Mouse (Mus musculus): Measurements from ENCODE around the gene Gas6. TPM values are rescaled to one million over a fixed set of nuclear protein-coding genes. Genes with fewer than 3 reads are reported as not detected.

Gas6 gene
- polyA plus RNA-seq, 1 experiment from 2014 or later, result 67.4 TPM

DNA sequence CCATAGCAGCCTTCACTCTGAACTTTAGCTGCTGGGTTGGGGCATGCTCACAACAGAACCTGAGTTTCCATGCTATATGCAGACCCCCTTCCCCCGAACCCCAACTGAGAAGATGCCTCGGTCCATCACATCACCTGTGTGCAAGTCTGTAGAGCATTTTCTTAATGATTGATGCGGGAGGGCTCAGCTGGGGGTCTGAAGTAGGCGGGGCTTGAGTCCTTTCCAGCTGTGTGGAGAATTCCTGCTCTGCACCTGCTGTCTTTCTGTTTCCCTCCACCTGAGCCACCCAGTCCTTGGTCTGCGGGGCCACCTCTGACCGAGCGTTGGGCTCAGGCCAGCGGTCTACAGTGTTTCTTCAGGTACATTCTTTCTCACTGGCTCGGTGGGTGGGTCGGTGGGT, 59.4 kb downstream of the Gas6 start, which contains the start of gene Tmem255b:
Tmem255b (plus strand) TSS at position 301 of the 400 bp plus-strand sequence.
- Histone ChIP-seq H3K4me1 (ENCODE audit: control insufficient read depth, insufficient read depth, low read depth, low read length) (peaks cover 8% of the 10 kb centered on the region), H3K36me3 (ENCODE audit: control insufficient read depth, insufficient read depth, low read length) (no peaks in the 10 kb centered on the region), H3K9me3 (ENCODE audit: control insufficient read depth, low read length) (no peaks in the 10 kb centered on the region), H3K27ac (ENCODE audit: low read depth, low read length) (no peak within 1 kb of the TSS), H3K27me3 (replicated peaks; ENCODE audit: control insufficient read depth, insufficient read depth, low read length) (peaks cover 13% of the 10 kb centered on the region; the same call in 1 of the 2 replicates), H3K4me2 (ENCODE audit: low read length) (peak within 1 kb of the TSS; percentile 39), H3K4me3 (ENCODE audit: low read length) (peak within 1 kb of the TSS; percentile 11; the same call in 1 of the 2 replicates), H3K9ac (ENCODE audit: low read depth, low read length) (no peak within 1 kb of the TSS; the same call in 1 of the 2 replicates)
- no peak for ATAC-seq
- 20% methylated on average over 10 of the region's 10 CpGs for WGBS

DNA sequence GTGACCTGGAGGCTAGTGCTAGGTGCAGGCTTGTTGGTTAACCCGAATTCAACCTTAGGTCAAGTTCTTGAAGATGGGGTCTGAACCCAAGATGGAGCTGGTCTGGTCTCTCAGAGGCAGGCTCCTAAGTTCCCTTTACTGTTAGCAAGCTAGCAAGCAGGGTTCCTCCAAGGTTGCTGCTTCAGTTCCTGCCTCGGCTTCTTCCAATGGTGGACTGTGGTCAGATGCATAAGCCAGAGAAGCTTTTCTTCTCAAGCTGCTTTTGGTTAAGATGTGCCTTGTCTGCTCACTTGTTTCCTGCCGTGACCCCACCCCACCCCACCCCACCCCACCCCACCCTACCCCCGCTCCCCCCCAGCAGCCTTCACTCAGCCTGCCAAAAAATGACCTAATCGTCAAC, 61.2 kb downstream of the Gas6 start:
- no peak for ATAC-seq
- 94% methylated on average over 5 of the region's 5 CpGs for WGBS
- Histone ChIP-seq H3K4me1 (ENCODE audit: control insufficient read depth, insufficient read depth, low read depth, low read length) (peaks cover 8% of the 10 kb centered on the region), H3K27me3 (replicated peaks; ENCODE audit: control insufficient read depth, insufficient read depth, low read length) (peaks cover 13% of the 10 kb centered on the region; the same call in 1 of the 2 replicates), H3K4me2 (ENCODE audit: low read length) (no peak overlapping the region), H3K27ac (ENCODE audit: low read depth, low read length) (no peak overlapping the region), H3K4me3 (ENCODE audit: low read length) (no peak overlapping the region), H3K36me3 (ENCODE audit: control insufficient read depth, insufficient read depth, low read length) (no peaks in the 10 kb centered on the region), H3K9ac (ENCODE audit: low read depth, low read length) (no peak overlapping the region), H3K9me3 (ENCODE audit: control insufficient read depth, low read length) (no peaks in the 10 kb centered on the region)

GRCm38 (mm10) chr8:13430866-13431265, 63.4 kb downstream of the Gas6 start:
- Histone ChIP-seq H3K4me1 (ENCODE audit: control insufficient read depth, insufficient read depth, low read depth, low read length) (peaks cover 6% of the 10 kb centered on the region), H3K27ac (ENCODE audit: low read depth, low read length) (peak overlapping the region; percentile 39; the same call in 1 of the 2 replicates), H3K4me2 (ENCODE audit: low read length) (no peak overlapping the region), H3K9ac (ENCODE audit: low read depth, low read length) (no peak overlapping the region; the same call in 1 of the 2 replicates), H3K9me3 (ENCODE audit: control insufficient read depth, low read length) (no peaks in the 10 kb centered on the region), H3K36me3 (ENCODE audit: control insufficient read depth, insufficient read depth, low read length) (no peaks in the 10 kb centered on the region), H3K4me3 (ENCODE audit: low read length) (no peak overlapping the region), H3K27me3 (replicated peaks; ENCODE audit: control insufficient read depth, insufficient read depth, low read length) (peaks cover 8% of the 10 kb centered on the region; the same call in 1 of the 2 replicates)
- ATAC-seq, result no peak

- peaks cover 4% of the 10 kb centered on the region; the same call in 1 of the 2 replicates for H3K4me1 ChIP-seq (ENCODE audit: control insufficient read depth, insufficient read depth, low read depth, low read length)
- no peaks in the 10 kb centered on the region for H3K36me3 ChIP-seq (ENCODE audit: control insufficient read depth, insufficient read depth, low read length)
- H3K27ac ChIP-seq (ENCODE audit: low read depth, low read length), result peak overlapping the region; percentile 39; the same call in 1 of the 2 replicates
- 64% methylated on average over 7 of the region's 7 CpGs for WGBS
- no peak overlapping the region for H3K9ac ChIP-seq (ENCODE audit: low read depth, low read length)
- H3K9me3 ChIP-seq (ENCODE audit: control insufficient read depth, low read length), result no peaks in the 10 kb centered on the region
- H3K4me3 ChIP-seq (ENCODE audit: low read length), result no peak overlapping the region
- peaks cover 3% of the 10 kb centered on the region; the same call in 1 of the 2 replicates for H3K27me3 ChIP-seq (replicated peaks; ENCODE audit: control insufficient read depth, insufficient read depth, low read length)
- ATAC-seq, result peak; percentile 58; the same call in 1 of the 2 replicates
- no peak overlapping the region for H3K4me2 ChIP-seq (ENCODE audit: low read length)
Observed at GRCm38 (mm10) chr8:13430412-13430811, 63.9 kb downstream of the Gas6 start.

DNA sequence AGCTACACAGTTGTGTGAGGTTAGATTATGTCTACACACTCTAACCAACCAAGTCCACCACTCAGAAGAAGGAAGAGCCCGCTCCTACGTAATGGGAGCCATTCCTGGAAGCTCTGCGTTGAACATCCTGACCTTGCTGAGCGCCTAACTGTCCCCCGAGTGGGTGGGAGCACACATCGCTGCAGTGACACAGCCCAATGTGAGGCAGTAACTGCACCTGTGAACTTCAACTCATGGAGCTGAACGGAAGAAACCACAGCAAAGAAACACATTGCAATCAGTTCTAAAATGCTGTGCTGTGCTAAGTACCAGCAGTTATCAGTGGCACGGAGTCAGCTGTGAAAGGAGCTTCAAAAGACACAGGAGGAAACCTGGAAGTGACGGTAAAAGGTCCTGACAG, 66.1 kb downstream of the Gas6 start:
- Histone ChIP-seq H3K36me3 (ENCODE audit: control insufficient read depth, insufficient read depth, low read length) (no peaks in the 10 kb centered on the region), H3K4me3 (ENCODE audit: low read length) (no peak overlapping the region), H3K27me3 (replicated peaks; ENCODE audit: control insufficient read depth, insufficient read depth, low read length) (no peaks in the 10 kb centered on the region), H3K4me1 (ENCODE audit: control insufficient read depth, insufficient read depth, low read depth, low read length) (peaks cover 4% of the 10 kb centered on the region; the same call in 1 of the 2 replicates), H3K27ac (ENCODE audit: low read depth, low read length) (no peak overlapping the region), H3K9me3 (ENCODE audit: control insufficient read depth, low read length) (no peaks in the 10 kb centered on the region), H3K4me2 (ENCODE audit: low read length) (no peak overlapping the region), H3K9ac (ENCODE audit: low read depth, low read length) (no peak overlapping the region)
- WGBS, result 82% methylated on average over 9 of the region's 9 CpGs
- no peak for ATAC-seq

DNA sequence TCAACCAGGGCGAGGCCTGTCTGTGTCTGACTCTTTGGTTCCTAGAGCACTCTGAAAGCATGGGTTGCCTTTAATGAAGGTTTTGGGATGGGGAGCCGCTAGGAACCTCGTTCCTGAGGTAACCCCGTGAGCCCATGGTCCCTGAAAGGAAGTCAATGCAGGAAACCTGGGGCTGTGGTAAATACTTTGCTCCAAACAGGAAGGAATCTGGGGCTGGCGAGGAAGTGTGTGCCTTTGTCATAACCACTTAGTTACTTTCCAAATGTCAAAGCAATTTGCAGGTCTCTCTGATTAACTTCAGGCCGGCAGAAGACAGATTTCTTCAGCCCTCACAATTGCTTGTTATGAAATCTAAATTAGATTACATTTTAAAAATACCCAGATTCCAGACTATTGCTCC, 66.9 kb downstream of the Gas6 start:
- Histone ChIP-seq H3K4me2 (ENCODE audit: low read length) (no peak overlapping the region), H3K36me3 (ENCODE audit: control insufficient read depth, insufficient read depth, low read length) (no peaks in the 10 kb centered on the region), H3K4me1 (ENCODE audit: control insufficient read depth, insufficient read depth, low read depth, low read length) (peaks cover 4% of the 10 kb centered on the region; the same call in 1 of the 2 replicates), H3K9ac (ENCODE audit: low read depth, low read length) (no peak overlapping the region), H3K27ac (ENCODE audit: low read depth, low read length) (no peak overlapping the region), H3K4me3 (ENCODE audit: low read length) (no peak overlapping the region), H3K9me3 (ENCODE audit: control insufficient read depth, low read length) (no peaks in the 10 kb centered on the region), H3K27me3 (replicated peaks; ENCODE audit: control insufficient read depth, insufficient read depth, low read length) (no peaks in the 10 kb centered on the region)
- no peak for ATAC-seq
- WGBS, result 74% methylated on average over 6 of the region's 6 CpGs

GRCm38 (mm10) chr8:13420970-13421369, 73.3 kb downstream of the Gas6 start:
- Histone ChIP-seq H3K9ac (ENCODE audit: low read depth, low read length) (no peak overlapping the region), H3K9me3 (ENCODE audit: control insufficient read depth, low read length) (no peaks in the 10 kb centered on the region), H3K36me3 (ENCODE audit: control insufficient read depth, insufficient read depth, low read length) (no peaks in the 10 kb centered on the region), H3K27ac (ENCODE audit: low read depth, low read length) (no peak overlapping the region), H3K4me3 (ENCODE audit: low read length) (no peak overlapping the region), H3K4me2 (ENCODE audit: low read length) (no peak overlapping the region), H3K27me3 (replicated peaks; ENCODE audit: control insufficient read depth, insufficient read depth, low read length) (no peaks in the 10 kb centered on the region), H3K4me1 (ENCODE audit: control insufficient read depth, insufficient read depth, low read depth, low read length) (no peaks in the 10 kb centered on the region)
- 88% methylated on average over 6 of the region's 6 CpGs for WGBS
- ATAC-seq, result no peak

GRCm38 (mm10) chr8:13419111-13419639, 75.1 kb downstream of the Gas6 start:
- 71% methylated on average over 2 of the region's 2 CpGs for WGBS
- no peak for ATAC-seq
- H3K36me3 ChIP-seq (ENCODE audit: control insufficient read depth, insufficient read depth, low read length), result no peaks in the 10 kb centered on the region
- no peaks in the 10 kb centered on the region for H3K4me1 ChIP-seq (ENCODE audit: control insufficient read depth, insufficient read depth, low read depth, low read length)
- H3K9me3 ChIP-seq (ENCODE audit: control insufficient read depth, low read length), result no peaks in the 10 kb centered on the region
- no peaks in the 10 kb centered on the region for H3K27me3 ChIP-seq (replicated peaks; ENCODE audit: control insufficient read depth, insufficient read depth, low read length)
- H3K9ac ChIP-seq (ENCODE audit: low read depth, low read length), result no peak overlapping the region
- H3K4me2 ChIP-seq (ENCODE audit: low read length), result no peak overlapping the region
- H3K4me3 ChIP-seq (ENCODE audit: low read length), result no peak overlapping the region
- H3K27ac ChIP-seq (ENCODE audit: low read depth, low read length), result no peak overlapping the region

GRCm38 (mm10) chr8:13415879-13416278, 78.4 kb downstream of the Gas6 start:
- ATAC-seq, result no peak
- Histone ChIP-seq H3K27me3 (replicated peaks; ENCODE audit: control insufficient read depth, insufficient read depth, low read length) (no peaks in the 10 kb centered on the region), H3K4me1 (ENCODE audit: control insufficient read depth, insufficient read depth, low read depth, low read length) (no peaks in the 10 kb centered on the region), H3K9me3 (ENCODE audit: control insufficient read depth, low read length) (no peaks in the 10 kb centered on the region), H3K36me3 (ENCODE audit: control insufficient read depth, insufficient read depth, low read length) (no peaks in the 10 kb centered on the region), H3K4me2 (ENCODE audit: low read length) (no peak overlapping the region), H3K9ac (ENCODE audit: low read depth, low read length) (no peak overlapping the region), H3K27ac (ENCODE audit: low read depth, low read length) (no peak overlapping the region), H3K4me3 (ENCODE audit: low read length) (no peak overlapping the region)
- 74% methylated on average over 10 of the region's 10 CpGs for WGBS

Measured in hindbrain, embryonic 16.5 days (tissue).